Mouse (Mus musculus) cerebellum, adult 18-20 months (tissue): ENCODE results near the gene Snrnp35.
"Not testable (repeated sequence)": the region's sequence is repeated elsewhere in the genome, so short reads cannot be mapped to it uniquely, and the experiment has no call there.

ENCODE experiments used
- DNase-seq, 2 experiments: peaks; one replicate each; pipeline ENCODE4 v3.0.0; 2021

Gene Snrnp35

GRCm38 (mm10) chr5:124463462-124463861 is 19.5 kb upstream of the Snrnp35 start:
- DNase-seq: no peak

GRCm38 (mm10) chr5:124464905-124465304 is 18.0 kb upstream of the Snrnp35 start:
- no peak for DNase-seq

GRCm38 (mm10) chr5:124467766-124468165 is 15.2 kb upstream of the Snrnp35 start:
- no peak for DNase-seq

DNA sequence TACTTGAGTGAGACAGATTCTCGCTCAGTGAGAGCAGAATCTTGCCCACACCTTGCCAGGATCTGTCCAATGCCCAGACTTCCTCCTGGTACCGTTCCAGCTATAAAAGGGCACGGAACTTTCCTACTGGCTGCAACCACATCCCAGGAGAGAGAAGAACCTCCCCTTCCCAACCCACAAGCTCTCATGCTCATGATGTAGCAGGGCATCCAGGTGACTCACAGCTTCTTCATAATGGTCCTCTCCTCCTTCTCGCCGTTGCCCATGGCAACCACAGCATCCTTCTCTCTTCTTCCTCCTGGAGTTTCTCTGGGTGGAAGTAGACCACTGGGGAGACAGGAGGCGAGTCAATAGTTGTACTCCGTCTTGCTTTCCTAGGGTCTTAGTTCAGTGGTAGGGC is 14.6 kb upstream of the Snrnp35 start:
- DNase-seq: no peak

- DNase-seq: no peak
These were observed 13.4 kb upstream of the Snrnp35 start for GRCm38 (mm10) chr5:124469486-124469885.

DNA sequence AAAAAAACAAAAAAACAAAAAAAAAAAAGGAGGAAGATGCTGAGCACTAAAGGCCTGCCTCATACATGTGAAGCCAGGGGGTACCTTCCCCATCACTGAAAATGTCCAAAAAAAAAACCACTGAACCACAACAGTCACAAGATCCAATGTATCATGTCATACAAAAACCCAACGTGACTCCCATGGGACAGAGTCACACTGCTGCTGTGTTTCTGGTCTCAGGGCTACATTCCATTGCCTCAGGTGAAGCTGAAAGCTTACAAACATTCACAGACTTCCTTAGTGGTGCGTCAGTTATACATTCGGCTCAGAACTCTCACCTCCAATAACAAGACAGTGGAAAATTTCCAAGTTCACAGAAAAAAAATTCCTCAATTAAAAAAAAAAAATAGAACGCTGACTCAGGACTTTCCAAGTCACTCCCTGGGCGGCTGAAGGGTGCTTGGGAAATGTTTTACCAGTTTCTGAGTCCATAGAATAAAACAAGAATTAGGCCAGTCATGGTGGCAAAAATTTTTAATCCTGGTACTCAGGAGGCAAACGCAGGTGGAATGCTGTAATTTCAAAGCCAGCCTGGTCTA is 12.3 kb upstream of the Snrnp35 start:
- DNase-seq: no peak

GRCm38 (mm10) chr5:124478873-124479204 is 4.1 kb upstream of the Snrnp35 start:
- DNase-seq: no peak

DNA sequence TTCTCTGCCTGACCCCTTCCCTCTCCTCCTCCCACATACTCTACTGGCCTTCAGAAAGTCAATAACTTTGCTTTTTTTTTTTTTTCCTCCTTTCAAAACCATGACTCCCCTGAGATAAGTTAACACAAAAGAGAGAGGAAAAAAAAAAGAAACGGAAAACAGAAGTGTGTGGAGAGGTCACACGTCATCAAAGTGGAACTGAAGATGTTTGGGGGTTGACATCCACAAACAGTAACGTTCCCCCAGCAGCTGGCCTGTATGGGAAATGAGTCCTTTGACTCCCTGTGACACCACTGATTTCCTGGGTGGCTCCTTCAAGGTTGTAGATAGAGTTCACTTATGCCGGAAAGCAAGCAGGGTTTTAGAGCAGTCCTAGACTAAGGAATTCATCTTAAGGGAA is 2.8 kb upstream of the Snrnp35 start:
- DNase-seq: no peak

GRCm38 (mm10) chr5:124481714-124482113 is 1.2 kb upstream of the Snrnp35 start:
- DNase-seq: no peak

DNA sequence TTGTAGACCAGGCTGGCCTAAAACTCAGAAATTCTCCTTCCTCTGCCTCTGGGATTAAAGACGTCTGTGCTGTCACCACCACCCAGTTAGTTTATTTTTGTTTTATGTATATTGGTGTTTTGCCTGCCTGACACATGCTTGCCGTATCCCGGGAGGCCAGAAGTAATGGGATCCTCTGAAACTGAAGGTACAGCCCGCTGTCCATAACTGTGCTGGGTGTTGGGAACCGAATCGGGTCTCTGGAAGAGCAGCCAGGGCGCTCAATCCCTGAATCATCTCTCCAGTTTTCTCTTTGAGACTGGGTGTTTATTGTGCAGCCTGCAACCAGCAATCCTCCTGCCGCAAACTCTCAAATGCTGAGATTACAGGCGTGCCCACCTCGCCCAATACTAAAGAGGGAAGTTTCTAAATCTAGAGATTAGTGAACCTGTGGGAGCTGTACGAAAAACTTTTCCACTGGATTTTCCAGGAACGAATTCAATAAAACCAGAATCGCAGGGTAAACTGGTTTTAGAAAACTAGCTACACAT is 433 bp upstream of the Snrnp35 start:
- DNase-seq: peak in 1 of 2 experiments; percentile 54

- DNase-seq: no peak
These were observed 892 bp downstream of the Snrnp35 start for GRCm38 (mm10) chr5:124483655-124484396.

DNA sequence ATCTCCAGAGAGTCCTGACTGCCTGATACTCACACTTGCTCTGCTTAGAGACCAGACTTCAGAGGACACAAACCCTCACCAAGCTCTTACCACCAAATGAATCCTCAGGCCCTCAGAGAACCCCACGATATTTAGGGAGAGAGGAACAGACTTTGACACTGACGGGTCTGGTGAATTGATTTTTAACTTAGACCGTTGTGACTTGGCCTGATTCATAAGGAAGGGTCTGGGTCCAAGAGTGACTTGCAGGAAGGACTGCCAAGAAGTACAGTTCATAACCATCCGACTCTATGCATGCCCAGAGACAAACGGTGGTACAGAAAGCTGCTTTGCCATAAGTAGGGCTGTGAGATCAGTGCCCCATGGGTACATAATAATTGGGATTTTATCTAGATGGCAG is 2.7 kb downstream of the Snrnp35 start:
- no peak for DNase-seq

GRCm38 (mm10) chr5:124488885-124489284 is 6.0 kb downstream of the Snrnp35 start:
- no peak for DNase-seq

DNA sequence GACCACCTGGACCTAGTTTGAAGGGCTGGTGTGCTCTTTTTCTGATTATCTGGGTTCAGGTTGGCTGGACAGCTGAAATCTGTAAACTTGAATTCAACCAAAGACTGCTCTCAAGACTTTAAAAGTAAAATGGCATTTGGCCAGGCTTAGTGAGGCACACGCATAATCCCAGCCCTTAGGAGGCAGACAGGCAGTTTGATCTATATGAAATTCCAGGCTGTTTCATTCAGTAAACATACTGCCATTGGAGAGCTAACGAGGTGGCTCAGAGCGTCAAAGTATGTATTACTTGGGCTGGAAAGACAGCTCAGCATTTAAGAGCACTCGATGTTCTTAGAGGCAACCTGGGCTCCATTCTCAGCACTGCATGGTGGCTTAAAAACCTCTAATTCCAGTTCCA is 8.8 kb downstream of the Snrnp35 start:
- no peak for DNase-seq

DNA sequence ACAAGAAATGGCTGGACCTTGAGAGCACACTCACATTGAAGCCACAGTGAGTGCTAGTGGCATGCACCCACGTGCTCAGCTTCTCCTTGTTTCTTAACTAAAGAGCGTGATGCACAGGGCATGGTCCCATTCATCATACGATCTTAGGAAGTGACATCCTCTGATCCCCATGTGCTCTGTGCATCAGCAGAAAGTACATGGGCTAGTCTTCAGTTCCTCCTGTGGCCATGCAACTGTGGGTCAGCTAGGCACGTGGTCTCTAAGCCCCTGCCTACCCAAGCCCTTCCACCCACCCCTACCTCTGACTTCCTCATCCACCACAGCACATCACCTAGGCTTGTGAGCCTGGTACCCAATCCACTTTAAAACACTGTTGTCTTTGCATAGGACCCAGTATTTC is 9.7 kb downstream of the Snrnp35 start:
- DNase-seq: no peak

- DNase-seq: no peak
These were observed 10.5 kb downstream of the Snrnp35 start for GRCm38 (mm10) chr5:124493455-124493854.

- DNase-seq: no peak
These were observed 12.6 kb downstream of the Snrnp35 start for GRCm38 (mm10) chr5:124495547-124495946.

- DNase-seq: no peak
These were observed 13.9 kb downstream of the Snrnp35 start for GRCm38 (mm10) chr5:124496614-124497514.

- no peak for DNase-seq
These were observed 15.4 kb downstream of the Snrnp35 start for GRCm38 (mm10) chr5:124498221-124498876.

DNA sequence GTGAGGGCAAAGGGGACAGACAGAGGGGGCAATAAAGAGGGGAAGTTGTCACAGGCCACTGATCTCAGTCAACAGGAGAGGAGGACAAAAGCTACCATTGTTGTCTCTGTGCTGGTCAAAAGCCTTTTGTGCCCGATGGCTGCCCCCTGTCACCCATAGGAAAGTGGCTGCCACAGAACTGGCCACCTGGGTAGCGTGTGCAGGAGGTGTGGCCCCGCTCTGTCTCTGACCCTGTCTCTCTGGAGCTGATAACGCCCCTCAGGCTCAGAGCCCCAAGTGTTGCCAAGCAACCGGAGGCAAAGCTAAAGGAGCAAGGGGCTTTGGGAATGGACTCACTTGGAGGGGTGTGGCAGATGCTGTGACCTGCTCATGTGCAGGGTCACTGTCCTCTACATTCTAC is 16.1 kb downstream of the Snrnp35 start:
- no peak for DNase-seq

DNA sequence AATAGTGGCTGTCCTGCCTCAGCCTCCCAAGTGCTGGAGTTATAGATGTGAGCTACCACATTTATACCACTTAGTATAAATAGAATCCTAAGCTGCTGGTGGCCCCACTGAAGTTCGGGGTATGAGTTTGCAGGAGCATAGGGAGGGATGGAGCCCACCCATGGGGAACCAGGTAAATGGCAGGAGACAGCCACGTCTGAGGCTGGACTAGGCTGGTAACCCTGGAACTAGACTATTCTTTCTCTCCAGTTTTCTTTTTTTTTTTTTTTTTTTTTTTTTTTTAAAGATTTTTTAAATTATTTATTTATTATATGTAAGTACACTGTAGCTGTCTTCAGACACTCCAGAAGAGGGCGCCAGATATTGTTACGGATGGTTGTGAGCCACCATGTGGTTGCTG is 17.1 kb downstream of the Snrnp35 start:
- DNase-seq: not testable (repeated sequence)

GRCm38 (mm10) chr5:124500573-124500972 is 17.6 kb downstream of the Snrnp35 start:
- DNase-seq: no peak

DNA sequence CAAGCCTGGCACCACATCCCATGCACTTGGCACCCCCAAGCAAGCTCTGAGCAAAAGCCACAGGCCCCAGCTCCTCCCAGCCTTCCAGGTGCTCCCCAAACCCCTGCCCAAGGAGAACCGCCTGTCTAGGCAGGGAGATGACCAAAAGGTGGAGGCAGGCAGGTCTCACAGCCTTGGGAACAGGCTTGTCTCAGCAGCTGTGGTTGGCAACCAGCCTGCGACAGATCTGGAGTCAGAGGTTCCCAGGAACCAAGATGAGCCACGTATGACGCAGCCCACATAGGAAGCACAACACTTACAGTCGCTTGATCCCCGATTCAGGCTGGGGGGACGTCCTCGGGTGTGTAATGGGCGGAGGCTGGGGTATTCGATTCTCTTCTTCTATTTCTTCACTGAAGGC is 18.6 kb downstream of the Snrnp35 start:
- DNase-seq: no peak
